Mouse (Mus musculus): ENCODE data around the gene Max. TPM values are rescaled to one million over a fixed set of nuclear protein-coding genes. Genes with fewer than 3 reads are reported as not detected.

Gene Max
- total RNA-seq, 2 experiments from 2014 or later: 47.7 to 67.9 TPM

DNA sequence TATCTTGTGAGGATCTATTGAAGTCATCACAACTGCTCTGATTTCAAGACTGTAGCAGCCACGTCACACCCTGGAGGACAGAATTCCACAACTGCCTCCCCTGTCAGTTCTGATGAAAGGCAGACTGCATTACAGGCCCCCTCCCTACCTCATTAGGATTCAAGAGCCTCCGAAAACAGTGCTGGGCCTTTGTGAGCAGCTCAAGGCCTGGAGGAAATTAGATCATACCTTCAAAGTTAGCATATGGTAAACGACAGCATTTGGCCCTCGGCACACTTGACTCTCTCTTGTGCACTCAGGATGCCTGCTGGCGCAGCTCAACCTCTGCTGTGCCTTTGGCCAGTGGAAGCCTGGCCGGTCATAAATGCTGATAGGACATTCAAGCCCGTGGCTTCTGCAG lies 66.2 kb downstream of the Max start:
- intact Hi-C loops (cut with DNase I): no loop called here
- no peak for DNase-seq (ENCODE audit: low spot score)

DNA sequence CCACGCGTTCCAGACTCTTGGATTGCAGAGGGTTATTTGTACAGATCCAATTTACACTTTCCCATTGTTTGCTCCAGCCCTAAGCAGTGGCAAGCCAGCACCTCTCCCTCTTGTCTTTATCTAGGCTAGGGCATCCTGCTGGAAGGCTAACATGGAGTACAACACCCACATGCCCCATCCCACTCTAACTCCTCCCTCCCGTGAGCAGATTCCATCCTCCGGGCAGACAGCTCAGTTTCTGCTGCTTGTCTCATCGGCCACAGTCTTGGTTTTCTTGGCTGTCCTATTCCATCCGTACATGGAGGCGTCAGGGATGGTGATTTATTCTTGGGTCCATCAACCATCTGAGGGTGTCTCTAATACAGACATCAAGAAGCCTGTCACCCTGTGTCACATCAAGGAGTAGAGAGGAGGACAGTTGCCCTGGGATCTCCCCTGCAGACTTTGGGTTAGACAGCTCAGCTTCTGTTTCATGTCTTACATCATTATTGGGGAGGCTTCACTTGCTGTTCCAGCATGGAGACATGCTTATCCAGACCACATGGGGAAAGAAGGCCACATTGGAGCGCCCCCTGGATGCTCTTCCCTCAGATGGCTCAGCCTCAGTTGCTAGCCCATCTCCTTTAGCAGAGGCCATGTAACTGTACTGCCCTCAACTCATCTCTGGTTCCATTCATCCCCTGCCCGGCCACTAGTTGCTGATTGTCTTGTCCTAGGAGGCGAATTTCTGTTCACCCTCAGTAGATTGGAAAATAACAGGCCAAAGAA lies 67.0 kb downstream of the Max start:
- no peak for DNase-seq (ENCODE audit: low spot score)
- intact Hi-C loops (cut with DNase I): no loop called here

DNA sequence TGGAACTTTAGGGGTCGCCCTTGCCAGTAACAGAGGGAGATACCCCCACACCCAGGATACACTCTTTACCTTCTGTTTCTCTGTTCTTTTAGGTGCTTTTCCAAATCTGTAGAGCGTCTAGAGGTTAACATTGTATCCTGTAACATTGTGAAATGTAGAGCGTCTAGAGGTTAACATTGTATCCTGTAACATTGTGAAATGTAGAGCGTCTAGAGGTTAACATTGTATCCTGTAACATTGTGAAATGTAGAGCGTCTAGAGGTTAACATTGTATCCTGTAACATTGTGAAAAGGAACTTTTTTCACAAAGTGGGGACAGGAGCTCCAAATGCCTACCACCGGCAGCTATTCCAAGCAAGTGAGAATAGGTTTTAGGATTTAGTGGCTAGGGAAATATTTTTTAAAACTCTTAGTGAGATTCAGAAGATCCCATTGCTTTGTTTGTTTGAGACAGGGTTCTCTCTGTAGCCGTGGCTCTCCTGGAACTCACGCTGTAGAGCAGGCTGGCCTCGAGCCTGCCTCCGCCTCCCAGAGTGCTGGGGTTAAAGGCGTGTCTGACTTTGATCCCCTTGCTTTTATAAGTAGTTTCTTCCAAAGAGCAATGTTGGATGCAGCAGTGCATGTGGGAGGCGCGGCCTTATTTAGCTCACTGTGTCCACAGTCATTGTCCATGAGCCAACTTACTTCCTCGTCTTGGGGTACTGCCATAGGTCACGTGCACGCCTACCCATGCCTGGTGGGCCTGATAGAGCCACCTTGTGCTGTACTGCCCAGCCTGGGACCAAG lies 68.9 kb downstream of the Max start:
- no peak for DNase-seq (ENCODE audit: low spot score)

DNA sequence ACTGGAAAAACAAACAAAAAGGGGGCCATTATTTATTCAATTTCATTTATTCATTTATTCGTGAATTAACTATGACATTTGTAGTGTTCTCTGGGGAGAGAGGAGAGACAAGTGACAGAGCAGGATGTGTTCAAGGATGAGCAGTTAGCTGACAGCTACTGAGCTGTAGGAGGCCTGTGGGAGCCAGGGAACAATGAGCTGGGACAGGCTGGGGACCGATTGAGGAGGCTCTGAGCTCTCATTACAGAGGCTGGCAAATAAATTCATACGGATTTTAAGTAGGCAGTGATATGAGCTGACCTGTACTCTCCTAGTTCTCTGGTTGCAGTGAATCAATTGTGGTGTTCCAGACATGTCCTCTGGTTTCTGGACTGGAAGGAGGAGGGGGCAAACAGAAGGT lies 70.8 kb downstream of the Max start:
- intact Hi-C loops (cut with DNase I): no loop called here
- no peak for DNase-seq (ENCODE audit: low spot score)

More for the DNA sequence above, 68.9 kb downstream of the Max start:
- intact Hi-C loops (cut with DNase I): no loop called here

DNA sequence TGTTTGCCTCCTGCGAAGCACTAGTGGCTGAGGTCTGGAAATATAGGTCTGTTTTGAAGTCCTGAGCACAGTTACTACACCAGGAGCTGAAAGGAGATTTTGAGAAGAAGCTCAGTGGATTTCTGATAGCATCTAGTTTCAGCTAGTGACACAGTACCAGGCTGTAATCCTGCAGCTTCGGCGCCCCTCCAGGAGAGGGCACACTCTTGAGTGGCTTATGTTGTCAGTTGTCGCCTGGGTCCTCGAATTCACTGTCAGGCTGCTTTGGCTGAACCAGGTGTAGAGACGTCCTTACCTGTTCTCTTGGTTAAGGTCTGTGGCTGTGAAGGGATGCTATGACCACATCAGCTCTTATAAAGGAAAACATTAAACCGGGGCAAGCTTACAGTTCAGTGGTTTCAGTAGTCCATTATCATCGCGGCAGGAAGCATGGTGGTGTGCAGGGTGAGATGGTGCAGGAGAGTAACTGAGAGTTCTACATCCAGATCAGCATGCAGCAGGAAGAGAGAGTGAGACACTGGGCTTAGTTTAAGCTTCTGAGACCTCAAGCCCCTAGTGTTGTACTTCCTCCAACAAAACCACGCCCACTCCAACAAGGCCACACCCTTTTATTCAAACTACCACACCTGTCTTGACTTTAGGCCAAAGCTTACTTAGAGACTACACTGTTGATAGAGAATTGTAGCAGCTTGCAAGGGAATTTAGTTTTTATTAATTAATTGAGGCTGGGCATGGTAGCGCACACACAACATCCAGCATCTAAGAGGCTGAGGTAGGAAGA lies 72.4 kb downstream of the Max start:
- DNase-seq (ENCODE audit: low spot score): no peak
- intact Hi-C loops (cut with DNase I): loop anchor here (5.0 kb wide), 2 partner anchors 38 to 68 kb away; no protein-coding TSS in a partner anchor

DNA sequence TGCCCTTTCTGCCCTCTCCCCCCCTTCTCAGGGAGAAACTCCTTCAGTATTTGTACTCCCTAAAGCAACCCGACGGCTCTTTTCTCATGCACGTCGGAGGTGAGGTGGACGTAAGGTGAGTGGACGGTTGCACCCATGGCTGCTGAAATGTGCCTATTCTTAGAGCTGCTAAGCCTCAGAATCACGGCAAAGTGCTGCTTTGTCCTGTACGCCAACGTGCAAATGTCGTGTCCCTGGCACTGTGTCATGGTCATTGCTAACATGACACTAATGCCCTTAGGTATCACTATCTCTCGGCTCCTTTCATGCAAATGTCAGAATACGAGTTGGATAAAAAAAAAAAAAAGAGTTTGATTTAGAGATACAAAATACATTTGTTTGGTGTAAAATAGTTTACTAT lies 74.1 kb downstream of the Max start:
- intact Hi-C loops (cut with DNase I): loop anchor here (5.0 kb wide), 2 partner anchors 39 to 69 kb away; no protein-coding TSS in a partner anchor
- DNase-seq (ENCODE audit: low spot score): no peak

Other genes with a start within 250 kb of the Max start
- 10 to 100 TPM; 84.7 to 90.6 TPM for gene Churc1, start 196.7 kb downstream of the Max start, total RNA-seq (2021)
- 10 to 100 TPM; 13.0 to 14.3 TPM for gene Fntb, start 196.6 kb downstream of the Max start, total RNA-seq (2021)
- gene Gpx2, start 166.6 kb downstream of the Max start, total RNA-seq (2021): not detected
- 1 to 10 TPM in 1 of 2 experiments, under 1 TPM in 1; 0.45 to 1.3 TPM for gene Rab15, start 139.3 kb downstream of the Max start, total RNA-seq (2021)

All from heart, postnatal 25 days (tissue).